ENCODE assay signal across 9 mouse cellular contexts in genomic region chr9:90100760-90101159, GRCm38 (mm10). TPM values are rescaled to one million over a fixed set of nuclear protein-coding genes. Genes with fewer than 3 reads are reported as not detected.
DNase-seq lines count a peak whose midpoint lies in the region; ATAC-seq lines count a peak whose summit lies in the region.
"Had no signal": no experiment of that assay in that cellular context is flagged by ENCODE, and none has a peak within 500 bp of the region (broad histone marks: within the 10 kb centered on the region; RNA-seq: fewer than 3 reads in every experiment).

No protein-coding gene starts in this region.

- ATAC-seq in frontal cortex, adult (ENCODE audit: low TSS enrichment): peak; percentile 78
- peak; percentile 68 for ATAC-seq in neural tube, embryonic 11.5 days (ENCODE audit: insufficient read depth, low FRiP score, low TSS enrichment)
- ATAC-seq in neural tube, embryonic 15.5 days (ENCODE audit: low FRiP score): no peak
- peak; percentile 47; the same call in 1 of the 2 replicates for ATAC-seq in stomach, embryonic 15.5 days (ENCODE audit: insufficient read depth, low FRiP score, low read depth)

- H3K36me3 ChIP-seq in neural tube, embryonic 11.5 days (ENCODE audit: control insufficient read depth, insufficient read depth, low read length): peaks cover 15% of the 10 kb centered on the region
- H3K36me3 ChIP-seq in neural tube, embryonic 15.5 days: peaks cover 67% of the 10 kb centered on the region
- peaks cover 44% of the 10 kb centered on the region for H3K36me3 ChIP-seq in stomach, embryonic 15.5 days

- H3K27ac ChIP-seq in neural tube, embryonic 11.5 days (ENCODE audit: low read depth, low read length): no peak overlapping the region
- no peak overlapping the region for H3K27ac ChIP-seq in neural tube, embryonic 15.5 days (replicated peaks)
- no peak overlapping the region for H3K27ac ChIP-seq in stomach, embryonic 15.5 days

- WGBS in neural tube, embryonic 11.5 days: 81% methylated on average over 2 of the region's 2 CpGs
- WGBS in neural tube, embryonic 15.5 days: 53% methylated on average over 2 of the region's 2 CpGs
- WGBS in stomach, embryonic 15.5 days: 73% methylated on average over 2 of the region's 2 CpGs

- no peak overlapping the region for H3K4me3 ChIP-seq in neural tube, embryonic 11.5 days (ENCODE audit: low read depth, low read length)
- no peak overlapping the region for H3K4me3 ChIP-seq in neural tube, embryonic 15.5 days (replicated peaks)
- no peak overlapping the region for H3K4me3 ChIP-seq in stomach, embryonic 15.5 days (replicated peaks)

- no peaks in the 10 kb centered on the region for H3K4me1 ChIP-seq in neural tube, embryonic 11.5 days (ENCODE audit: control insufficient read depth, insufficient read depth, low read length)
- H3K4me1 ChIP-seq in neural tube, embryonic 15.5 days: no peaks in the 10 kb centered on the region
- no peaks in the 10 kb centered on the region for H3K4me1 ChIP-seq in stomach, embryonic 15.5 days

- H3K9me3 ChIP-seq in neural tube, embryonic 11.5 days (ENCODE audit: control insufficient read depth, low read length): no peaks in the 10 kb centered on the region
- H3K9me3 ChIP-seq in neural tube, embryonic 15.5 days (replicated peaks): no peaks in the 10 kb centered on the region
- H3K9me3 ChIP-seq in stomach, embryonic 15.5 days: no peaks in the 10 kb centered on the region

- no peak overlapping the region for H3K4me2 ChIP-seq in neural tube, embryonic 11.5 days (ENCODE audit: low read depth)
- no peak overlapping the region for H3K4me2 ChIP-seq in neural tube, embryonic 15.5 days
- H3K4me2 ChIP-seq in stomach, embryonic 15.5 days: no peak overlapping the region

- no peak overlapping the region for H3K9ac ChIP-seq in neural tube, embryonic 11.5 days (ENCODE audit: low read length)
- no peak overlapping the region for H3K9ac ChIP-seq in neural tube, embryonic 15.5 days (replicated peaks)
- H3K9ac ChIP-seq in stomach, embryonic 15.5 days: no peak overlapping the region

- DNase-seq in frontal cortex, postnatal 10 days (ENCODE audit: low spot score in 2 of 2): no peak
- peak; percentile 31 for DNase-seq in neural tube, embryonic 11.5 days (ENCODE audit: low spot score)
- DNase-seq in forelimb bud, embryonic 11.5 days (ENCODE audit: low read depth, low spot score): peak; percentile 40
- no peak for DNase-seq in B cell, adult 2 months
- no peak for DNase-seq in layer of hippocampus, adult 11-12 months (ENCODE audit: low spot score)
- DNase-seq: kidney, postnatal 4 days had no signal

- H3K27me3 ChIP-seq in neural tube, embryonic 11.5 days (ENCODE audit: control insufficient read depth, insufficient read depth, low read length): no peaks in the 10 kb centered on the region
- no peaks in the 10 kb centered on the region for H3K27me3 ChIP-seq in neural tube, embryonic 15.5 days (replicated peaks)
- no peaks in the 10 kb centered on the region for H3K27me3 ChIP-seq in stomach, embryonic 15.5 days (replicated peaks)

RNA-seq across cellular contexts. Expression of gene Morf4l1, which starts 13.8 kb away (rescaled TPM):
- polyA plus RNA-seq in neural tube, embryonic 11.5 days (2014; fragmentation: Nextera tagmentation; extraction: Ambion mirVana): 502 and 508 TPM in 2 replicates
- polyA plus RNA-seq in neural tube, embryonic 15.5 days (2015; fragmentation: Nextera tagmentation; extraction: Ambion mirVana): 520 and 554 TPM in 2 replicates
- 362 and 379 TPM in 2 replicates for polyA plus RNA-seq in stomach, embryonic 15.5 days (2015; fragmentation: Nextera tagmentation; extraction: Ambion mirVana)

RNA-seq across cellular contexts. Expression of gene Ctsh, which starts 46.8 kb away (rescaled TPM):
- 7.2 and 12.8 TPM in 2 replicates for polyA plus RNA-seq in neural tube, embryonic 11.5 days (2014; fragmentation: Nextera tagmentation; extraction: Ambion mirVana)
- 41.7 and 48.1 TPM in 2 replicates for polyA plus RNA-seq in neural tube, embryonic 15.5 days (2015; fragmentation: Nextera tagmentation; extraction: Ambion mirVana)
- polyA plus RNA-seq in stomach, embryonic 15.5 days (2015; fragmentation: Nextera tagmentation; extraction: Ambion mirVana): 63.1 and 72.0 TPM in 2 replicates

Comparison
In these comparisons a context has a peak if more than half of its experiments do, and no peak if none do; other contexts are left out.
1. DNase-seq: peak in neural tube, embryonic 11.5 days (single experiment) and forelimb bud, embryonic 11.5 days (single experiment); none in frontal cortex, postnatal 10 days (0 of 2), B cell, adult 2 months (0 of 2) and layer of hippocampus, adult 11-12 months (single experiment).